Mouse (Mus musculus) kidney, adult 2 months (tissue): ENCODE measurements at regions not wholly inside any gene's neighbourhood (a gene's known extent, or its start where the extent isn't known, plus 50 kb on each side); places are given as distances from the start of the nearest gene placed in this dataset.

Experiments
- CTCF ChIP-seq: fragments of 200-500 bp; conservative IDR thresholded peaks from 2 replicates; pipeline ENCODE4 v1.5.1; 2011; ENCODE audit warnings: low read depth, mild to moderate bottlenecking, control low read depth, low read length, moderate library complexity, mixed read lengths; ENCODE audit not compliant: insufficient read depth, insufficient read length
- POLR2A ChIP-seq: fragments of 200-500 bp; IDR thresholded peaks from one replicate; pipeline ENCODE4 v1.6.1; 2011; ENCODE audit warnings: low read depth, low read length, control low read depth

DNA sequence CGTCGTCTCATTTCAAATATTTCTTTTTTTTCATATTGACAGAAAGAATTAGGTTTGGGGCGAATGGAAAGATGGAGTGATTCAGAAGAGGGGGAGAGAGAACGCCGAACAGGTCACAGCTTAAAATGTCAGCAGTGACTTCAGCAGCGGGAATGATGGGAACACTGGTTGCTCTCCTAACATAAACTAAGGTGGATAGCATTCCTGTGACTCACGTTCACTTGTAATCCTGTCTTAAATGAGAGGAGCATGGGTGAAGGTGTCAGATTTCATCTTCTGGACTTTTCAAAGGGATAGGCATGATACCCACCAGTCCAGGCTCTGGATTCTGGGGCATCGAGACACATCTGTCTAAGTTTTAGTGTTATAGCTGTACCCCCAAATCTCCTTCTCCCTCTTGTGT lies 111.8 kb downstream of the Cd24a start:
- TF ChIP-seq POLR2A (no peak), CTCF (no peak)
